Mouse (Mus musculus): ENCODE measurements around the gene Ndufs8. TPM values are rescaled to one million over a fixed set of nuclear protein-coding genes. Genes with fewer than 3 reads are reported as not detected.
A peak's percentile ranks its signal among the peaks of the same experiment; 100 is the strongest.

The Ndufs8 gene
- polyA plus RNA-seq, 1 experiment from 2014 or later, result 390 TPM

DNA sequence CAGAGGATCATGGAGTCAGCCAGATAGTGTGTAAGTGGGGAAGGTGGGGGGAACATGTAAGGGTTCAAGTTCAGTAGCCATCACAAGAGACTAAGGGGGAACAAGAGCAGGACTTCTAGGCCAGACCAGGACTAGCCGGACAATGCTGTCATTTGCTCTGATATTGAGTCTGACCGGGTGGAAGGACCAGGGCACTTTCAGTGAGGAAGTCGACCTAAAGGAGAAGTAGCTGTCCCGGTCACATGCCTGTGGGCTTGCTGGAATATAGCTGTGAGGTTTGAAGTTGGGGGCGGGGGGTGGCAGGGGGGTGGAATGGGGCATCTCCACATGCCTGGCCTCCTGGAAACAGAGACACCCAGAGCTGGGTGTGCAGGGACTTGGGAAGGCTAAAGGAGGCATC is 2.0 kb upstream of the Ndufs8 start:
- Histone ChIP-seq H3K4me2 (ENCODE audit: low read length) (no peak overlapping the region), H3K9me3 (ENCODE audit: control insufficient read depth, low read length) (no peaks in the 10 kb centered on the region), H3K27ac (ENCODE audit: low read depth) (no peak overlapping the region), H3K9ac (ENCODE audit: low read length) (no peak overlapping the region), H3K36me3 (ENCODE audit: control insufficient read depth, insufficient read depth, low read length) (peaks cover 15% of the 10 kb centered on the region), H3K4me3 (ENCODE audit: low read depth, low read length) (no peak overlapping the region), H3K27me3 (replicated peaks; ENCODE audit: control insufficient read depth, insufficient read depth, low read length) (no peaks in the 10 kb centered on the region), H3K4me1 (replicated peaks; ENCODE audit: control insufficient read depth, insufficient read depth, low read length) (peaks cover 12% of the 10 kb centered on the region)
- WGBS, result 91% methylated on average over 5 of the region's 5 CpGs
- DNase-seq (ENCODE audit: low spot score), result no peak
- ATAC-seq (replicated peaks; ENCODE audit: low FRiP score, low TSS enrichment, low read depth), result no peak

- H3K9ac ChIP-seq (ENCODE audit: low read length), result peak overlapping the region; percentile 53; the same call in 1 of the 2 replicates
- peak overlapping the region; percentile 72; the same call in 1 of the 2 replicates for H3K27ac ChIP-seq (ENCODE audit: low read depth)
- H3K4me1 ChIP-seq (replicated peaks; ENCODE audit: control insufficient read depth, insufficient read depth, low read length), result peaks cover 12% of the 10 kb centered on the region
- H3K4me3 ChIP-seq (ENCODE audit: low read depth, low read length), result peak overlapping the region; percentile 63
- H3K36me3 ChIP-seq (ENCODE audit: control insufficient read depth, insufficient read depth, low read length), result peaks cover 23% of the 10 kb centered on the region
- WGBS, result 87% methylated on average over 8 of the region's 8 CpGs
- H3K4me2 ChIP-seq (ENCODE audit: low read length), result peak overlapping the region; percentile 77
- ATAC-seq (replicated peaks; ENCODE audit: low FRiP score, low TSS enrichment, low read depth) (no peak), DNase-seq (ENCODE audit: low spot score) (no peak)
- H3K9me3 ChIP-seq (ENCODE audit: control insufficient read depth, low read length), result no peaks in the 10 kb centered on the region
- no peaks in the 10 kb centered on the region for H3K27me3 ChIP-seq (replicated peaks; ENCODE audit: control insufficient read depth, insufficient read depth, low read length)
Observed at GRCm38 (mm10) chr19:3913692-3914091, 1.1 kb upstream of the Ndufs8 start.

- no peak for ATAC-seq (replicated peaks; ENCODE audit: low FRiP score, low TSS enrichment, low read depth)
- WGBS, result 83% methylated on average over 5 of the region's 5 CpGs
Observed at GRCm38 (mm10) chr19:3910206-3910605, 2.4 kb downstream of the Ndufs8 start.

DNA sequence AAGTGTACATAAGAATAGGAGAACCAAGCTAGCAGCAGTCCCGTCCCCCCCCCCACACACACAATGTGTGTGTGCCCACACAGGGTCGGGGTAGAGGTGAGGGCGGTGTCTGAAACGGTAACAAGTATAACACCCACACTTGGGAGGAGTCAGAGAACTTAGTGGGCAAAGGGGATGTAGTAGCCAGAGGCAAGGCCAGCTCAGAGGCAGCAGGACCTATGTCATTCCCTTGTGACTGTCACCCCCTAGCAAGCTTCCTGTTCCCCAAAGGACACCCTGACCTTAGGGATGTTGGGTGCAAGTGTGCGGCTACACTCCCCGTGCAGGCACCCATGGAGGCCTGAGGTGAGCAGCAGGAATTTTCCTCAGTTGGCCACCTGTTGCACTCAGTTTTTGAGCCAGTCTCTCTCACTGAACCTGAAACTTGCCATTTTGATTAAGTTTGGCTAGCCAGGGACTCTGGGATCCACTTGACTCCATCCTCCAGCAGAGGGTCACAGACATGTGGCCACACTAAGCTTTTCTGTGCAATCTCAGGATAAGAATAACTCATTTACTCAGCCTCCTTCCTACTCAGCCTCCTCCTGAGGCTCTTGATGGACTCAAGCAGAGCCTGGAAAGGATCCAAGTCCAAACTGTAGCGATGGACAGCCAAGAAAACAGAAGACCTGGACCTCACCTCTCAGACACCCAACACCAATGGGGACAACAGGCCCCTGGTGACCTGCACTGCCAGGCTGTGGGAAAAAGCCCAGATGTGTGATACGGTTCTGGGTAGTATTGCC is 4.5 kb downstream of the Ndufs8 start:
- Histone ChIP-seq H3K9ac (ENCODE audit: low read length) (no peak overlapping the region), H3K9me3 (ENCODE audit: control insufficient read depth, low read length) (no peaks in the 10 kb centered on the region), H3K4me3 (ENCODE audit: low read depth, low read length) (no peak overlapping the region), H3K27ac (ENCODE audit: low read depth) (no peak overlapping the region), H3K4me2 (ENCODE audit: low read length) (peak overlapping the region; percentile 84), H3K36me3 (ENCODE audit: control insufficient read depth, insufficient read depth, low read length) (peaks cover 41% of the 10 kb centered on the region), H3K27me3 (replicated peaks; ENCODE audit: control insufficient read depth, insufficient read depth, low read length) (no peaks in the 10 kb centered on the region), H3K4me1 (replicated peaks; ENCODE audit: control insufficient read depth, insufficient read depth, low read length) (peaks cover 28% of the 10 kb centered on the region)
- 83% methylated on average over 8 of the region's 8 CpGs for WGBS
- DNase-seq (ENCODE audit: low spot score) (no peak), ATAC-seq (replicated peaks; ENCODE audit: low FRiP score, low TSS enrichment, low read depth) (no peak)

More at GRCm38 (mm10) chr19:3910206-3910605, 2.4 kb downstream of the Ndufs8 start:
- H3K4me2 ChIP-seq (ENCODE audit: low read length), result no peak overlapping the region
- H3K27ac ChIP-seq (ENCODE audit: low read depth), result no peak overlapping the region
- DNase-seq (ENCODE audit: low spot score), result no peak
- peaks cover 32% of the 10 kb centered on the region for H3K4me1 ChIP-seq (replicated peaks; ENCODE audit: control insufficient read depth, insufficient read depth, low read length)
- no peak overlapping the region for H3K9ac ChIP-seq (ENCODE audit: low read length)
- H3K4me3 ChIP-seq (ENCODE audit: low read depth, low read length), result no peak overlapping the region
- peaks cover 33% of the 10 kb centered on the region for H3K36me3 ChIP-seq (ENCODE audit: control insufficient read depth, insufficient read depth, low read length)
- H3K9me3 ChIP-seq (ENCODE audit: control insufficient read depth, low read length), result no peaks in the 10 kb centered on the region
- H3K27me3 ChIP-seq (replicated peaks; ENCODE audit: control insufficient read depth, insufficient read depth, low read length), result no peaks in the 10 kb centered on the region

DNA sequence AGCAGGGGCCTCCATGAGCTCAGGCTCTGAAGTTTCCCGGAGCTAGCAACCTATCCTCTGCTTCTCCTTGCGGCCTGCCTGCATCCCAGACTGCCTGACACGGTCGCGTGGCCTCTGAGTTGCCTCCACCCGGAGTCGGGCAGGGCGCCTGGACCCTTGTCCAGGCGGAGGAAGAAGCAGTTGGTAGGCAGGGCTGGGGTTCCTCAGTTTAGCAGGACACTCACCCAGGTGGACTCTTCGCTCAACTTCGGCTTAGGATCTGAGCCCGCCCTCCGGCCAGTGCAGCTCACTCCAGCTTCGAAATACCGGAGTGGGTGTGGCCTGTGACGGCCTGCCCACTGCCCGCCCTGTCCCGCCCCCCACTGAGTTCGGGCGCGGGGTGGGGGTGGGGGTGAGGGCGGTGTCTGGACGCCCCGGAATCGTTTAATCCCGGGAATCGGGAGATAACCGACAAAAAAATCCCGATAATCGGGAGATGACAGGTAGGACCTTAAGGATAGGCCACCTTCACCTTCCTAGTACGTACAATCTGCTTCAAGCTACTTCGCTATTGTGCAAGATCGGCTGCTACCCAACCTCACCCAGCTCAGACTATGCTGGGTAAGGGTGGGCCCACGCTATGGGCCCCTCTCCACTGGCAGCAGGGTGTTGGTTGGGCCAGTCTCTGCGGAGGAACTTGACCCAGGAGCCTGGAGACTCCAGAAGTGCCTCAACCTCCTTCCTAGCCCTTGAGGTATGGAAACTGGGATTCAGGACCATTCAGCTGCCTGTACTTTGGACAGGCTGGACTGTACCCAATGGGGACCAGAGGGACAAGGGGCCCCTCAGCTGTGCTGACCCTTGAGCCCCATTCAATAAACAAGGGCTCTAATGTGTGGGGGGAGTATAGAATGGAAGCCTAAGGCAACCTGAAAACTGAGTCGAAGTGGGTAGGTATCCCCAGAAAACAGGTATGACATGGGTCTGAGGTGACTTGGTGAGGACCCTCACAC is 5.5 kb downstream of the Ndufs8 start, which contains the start of gene Tcirg1:
Gene Tcirg1 (minus strand): TSS at position 339 of the 992 bp plus-strand sequence.
- H3K27ac ChIP-seq (ENCODE audit: low read depth), result peak within 1 kb of the TSS; percentile 59; the same call in 1 of the 2 replicates
- ATAC-seq (replicated peaks; ENCODE audit: low FRiP score, low TSS enrichment, low read depth), result peak; percentile 86
- no peaks in the 10 kb centered on the region for H3K9me3 ChIP-seq (ENCODE audit: control insufficient read depth, low read length)
- no peaks in the 10 kb centered on the region for H3K27me3 ChIP-seq (replicated peaks; ENCODE audit: control insufficient read depth, insufficient read depth, low read length)
- peak within 1 kb of the TSS; percentile 65 for H3K9ac ChIP-seq (ENCODE audit: low read length)
- peak within 1 kb of the TSS; percentile 84 for H3K4me2 ChIP-seq (ENCODE audit: low read length)
- peak; percentile 88 for DNase-seq (ENCODE audit: low spot score)
- WGBS, result 3% methylated on average over 36 of the region's 36 CpGs
- peaks cover 51% of the 10 kb centered on the region for H3K36me3 ChIP-seq (ENCODE audit: control insufficient read depth, insufficient read depth, low read length)
- H3K4me3 ChIP-seq (ENCODE audit: low read depth, low read length), result peak within 1 kb of the TSS; percentile 79
- H3K4me1 ChIP-seq (replicated peaks; ENCODE audit: control insufficient read depth, insufficient read depth, low read length), result peaks cover 28% of the 10 kb centered on the region

GRCm38 (mm10) chr19:3906326-3906725 is 6.2 kb downstream of the Ndufs8 start:
- DNase-seq (ENCODE audit: low spot score) (no peak), ATAC-seq (replicated peaks; ENCODE audit: low FRiP score, low TSS enrichment, low read depth) (peak; percentile 4)
- peaks cover 23% of the 10 kb centered on the region for H3K4me1 ChIP-seq (replicated peaks; ENCODE audit: control insufficient read depth, insufficient read depth, low read length)
- WGBS, result 31% methylated on average over 10 of the region's 10 CpGs
- H3K9ac ChIP-seq (ENCODE audit: low read length), result peak overlapping the region; percentile 65
- H3K4me2 ChIP-seq (ENCODE audit: low read length), result peak overlapping the region; percentile 84
- H3K4me3 ChIP-seq (ENCODE audit: low read depth, low read length), result peak overlapping the region; percentile 79
- H3K27ac ChIP-seq (ENCODE audit: low read depth), result peak overlapping the region; percentile 59; the same call in 1 of the 2 replicates
- no peaks in the 10 kb centered on the region for H3K9me3 ChIP-seq (ENCODE audit: control insufficient read depth, low read length)
- H3K36me3 ChIP-seq (ENCODE audit: control insufficient read depth, insufficient read depth, low read length), result peaks cover 59% of the 10 kb centered on the region
- no peaks in the 10 kb centered on the region for H3K27me3 ChIP-seq (replicated peaks; ENCODE audit: control insufficient read depth, insufficient read depth, low read length)

DNA sequence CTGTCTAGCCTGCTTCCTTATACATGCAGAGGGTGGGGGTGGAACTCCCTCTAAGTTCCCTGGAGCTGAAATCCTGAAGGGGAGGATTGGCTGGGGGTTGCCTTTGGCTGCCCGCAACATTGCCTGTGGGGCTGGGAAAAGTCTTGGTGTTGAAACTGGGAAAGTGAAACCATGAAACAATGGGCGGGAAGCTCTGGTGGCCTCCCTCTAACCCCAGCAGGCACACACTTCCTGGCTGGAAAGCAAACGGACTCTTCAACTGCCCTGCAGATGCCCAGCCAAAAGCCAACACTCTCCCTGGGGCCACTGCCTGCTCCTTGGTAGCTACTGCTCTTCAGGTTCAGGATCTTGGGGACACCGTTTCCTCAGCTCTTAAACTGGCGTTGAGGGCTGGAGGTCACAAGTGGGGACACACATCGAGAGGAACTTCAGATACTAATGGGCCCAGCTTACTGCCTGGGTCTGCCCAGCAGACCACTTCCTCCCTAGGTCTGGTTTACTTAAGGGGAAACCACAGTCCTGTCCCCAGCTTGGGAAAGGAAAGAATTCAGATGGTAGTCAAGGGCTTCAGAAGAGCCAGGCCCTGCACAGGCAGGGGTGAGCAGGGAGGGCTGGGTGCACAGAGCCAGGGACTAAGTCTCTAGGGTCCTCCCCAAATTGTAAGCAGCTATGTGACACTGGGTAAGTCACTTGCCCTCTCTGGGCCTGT is 7.2 kb downstream of the Ndufs8 start:
- H3K27ac ChIP-seq (ENCODE audit: low read depth), result peak overlapping the region; percentile 22; the same call in 1 of the 2 replicates
- peak overlapping the region; percentile 65 for H3K9ac ChIP-seq (ENCODE audit: low read length)
- no peaks in the 10 kb centered on the region for H3K9me3 ChIP-seq (ENCODE audit: control insufficient read depth, low read length)
- H3K4me3 ChIP-seq (ENCODE audit: low read depth, low read length), result peak overlapping the region; percentile 79
- peak; percentile 65 for DNase-seq (ENCODE audit: low spot score)
- H3K4me1 ChIP-seq (replicated peaks; ENCODE audit: control insufficient read depth, insufficient read depth, low read length), result peaks cover 23% of the 10 kb centered on the region
- H3K27me3 ChIP-seq (replicated peaks; ENCODE audit: control insufficient read depth, insufficient read depth, low read length), result no peaks in the 10 kb centered on the region
- H3K36me3 ChIP-seq (ENCODE audit: control insufficient read depth, insufficient read depth, low read length), result peaks cover 53% of the 10 kb centered on the region
- no peak for ATAC-seq (replicated peaks; ENCODE audit: low FRiP score, low TSS enrichment, low read depth)
- H3K4me2 ChIP-seq (ENCODE audit: low read length), result peak overlapping the region; percentile 84
- 23% methylated on average over 6 of the region's 6 CpGs for WGBS

- 76% methylated on average over 10 of the region's 10 CpGs for WGBS
- H3K4me1 ChIP-seq (replicated peaks; ENCODE audit: control insufficient read depth, insufficient read depth, low read length), result peaks cover 23% of the 10 kb centered on the region
- H3K36me3 ChIP-seq (ENCODE audit: control insufficient read depth, insufficient read depth, low read length), result peaks cover 42% of the 10 kb centered on the region
- no peak overlapping the region for H3K4me3 ChIP-seq (ENCODE audit: low read depth, low read length)
- H3K4me2 ChIP-seq (ENCODE audit: low read length), result peak overlapping the region; percentile 84; the same call in 1 of the 2 replicates
- H3K27me3 ChIP-seq (replicated peaks; ENCODE audit: control insufficient read depth, insufficient read depth, low read length), result no peaks in the 10 kb centered on the region
- H3K9me3 ChIP-seq (ENCODE audit: control insufficient read depth, low read length), result no peaks in the 10 kb centered on the region
- no peak overlapping the region for H3K27ac ChIP-seq (ENCODE audit: low read depth)
- no peak overlapping the region for H3K9ac ChIP-seq (ENCODE audit: low read length)
- no peak for DNase-seq (ENCODE audit: low spot score)
- ATAC-seq (replicated peaks; ENCODE audit: low FRiP score, low TSS enrichment, low read depth), result no peak
Observed at GRCm38 (mm10) chr19:3904363-3904675, 8.3 kb downstream of the Ndufs8 start.

Measured in intestine, embryonic 14.5 days (tissue).